Mouse (Mus musculus): ENCODE data around the gene Cnksr3.
A peak's percentile ranks its signal among the peaks of the same experiment; 100 is the strongest.

GRCm38 (mm10) chr10:7210991-7211695, 894 bp downstream of the Cnksr3 start:
- TF ChIP-seq CTCF (IDR thresholded peaks at IDR 0.05; ENCODE audit: low read depth, low read length) (peak; percentile 71), POLR2A (IDR thresholded peaks at IDR 0.05; ENCODE audit: extremely low read depth, insufficient read depth, low read length) (0 out of 2 replicates have a peak, but pooled peaks have one; percentile 9)
